Mouse (Mus musculus): ENCODE results near the gene Pnkp.
A peak's percentile ranks its signal among the peaks of the same experiment; 100 is the strongest.

Gene Pnkp

DNA sequence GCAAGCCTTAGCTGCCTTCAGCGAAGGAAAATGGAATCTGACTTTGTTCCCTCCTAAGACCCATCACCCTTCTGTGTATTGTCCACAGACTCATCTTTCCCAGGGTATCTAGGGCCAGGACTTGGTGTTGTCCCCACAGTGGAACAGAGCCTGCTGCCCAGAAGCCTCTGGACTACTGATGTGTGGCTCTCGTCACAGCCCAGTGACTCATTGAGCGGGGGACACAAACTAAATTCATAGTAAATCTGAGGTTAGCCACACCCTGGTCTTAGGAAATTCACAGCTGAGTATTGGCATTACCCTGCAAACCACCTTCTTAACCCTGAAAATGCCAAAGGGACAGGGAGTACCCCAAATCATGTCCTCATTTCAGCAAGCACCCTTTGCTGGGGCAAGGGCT, 30.2 kb upstream of the Pnkp start:
- DNase-seq (ENCODE audit: low spot score in 2 of 2) = no peak

DNA sequence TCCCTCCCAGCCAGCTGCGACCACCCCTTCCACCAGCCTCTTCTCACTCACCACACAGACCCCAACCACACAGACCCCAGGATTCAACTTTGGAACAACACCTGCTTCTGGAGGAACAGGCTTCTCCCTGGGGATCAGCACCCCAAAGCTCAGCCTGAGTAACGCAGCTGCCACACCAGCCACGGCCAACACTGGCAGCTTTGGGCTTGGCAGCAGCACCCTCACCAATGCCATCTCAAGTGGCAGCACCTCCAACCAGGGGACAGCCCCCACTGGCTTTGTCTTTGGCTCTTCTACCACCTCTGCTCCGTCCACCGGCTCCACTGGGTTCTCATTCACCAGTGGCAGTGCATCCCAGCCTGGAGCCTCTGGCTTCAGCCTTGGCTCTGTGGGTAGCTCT, 28.2 kb upstream of the Pnkp start:
- DNase-seq (ENCODE audit: low spot score in 2 of 2) = no peak

- DNase-seq (ENCODE audit: low spot score in 2 of 2) = no peak
These were observed 24.2 kb upstream of the Pnkp start for GRCm38 (mm10) chr7:44832763-44833162.

GRCm38 (mm10) chr7:44835373-44836015, 21.4 kb upstream of the Pnkp start:
- no peak for DNase-seq (ENCODE audit: low spot score in 2 of 2)

DNA sequence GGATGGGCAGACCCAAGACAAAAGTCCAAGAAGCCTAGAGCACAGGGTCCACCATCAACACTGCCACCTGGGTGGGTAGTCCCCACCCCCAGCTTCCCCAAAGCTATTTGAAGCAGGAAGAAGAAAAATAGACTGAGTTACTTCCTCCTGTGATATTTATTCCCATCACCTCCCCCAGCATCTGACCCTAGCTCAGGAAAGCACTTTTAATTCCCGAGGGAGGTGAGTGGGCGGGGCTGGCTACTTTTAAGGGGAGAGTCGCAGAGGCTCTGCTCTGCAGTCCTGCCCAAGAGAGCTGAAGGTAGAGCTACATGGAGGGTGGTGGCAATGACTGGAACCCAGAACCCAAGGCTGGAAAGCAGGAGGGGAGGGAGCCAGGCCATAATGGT, 20.9 kb upstream of the Pnkp start:
- no peak for DNase-seq (ENCODE audit: low spot score in 2 of 2)

DNA sequence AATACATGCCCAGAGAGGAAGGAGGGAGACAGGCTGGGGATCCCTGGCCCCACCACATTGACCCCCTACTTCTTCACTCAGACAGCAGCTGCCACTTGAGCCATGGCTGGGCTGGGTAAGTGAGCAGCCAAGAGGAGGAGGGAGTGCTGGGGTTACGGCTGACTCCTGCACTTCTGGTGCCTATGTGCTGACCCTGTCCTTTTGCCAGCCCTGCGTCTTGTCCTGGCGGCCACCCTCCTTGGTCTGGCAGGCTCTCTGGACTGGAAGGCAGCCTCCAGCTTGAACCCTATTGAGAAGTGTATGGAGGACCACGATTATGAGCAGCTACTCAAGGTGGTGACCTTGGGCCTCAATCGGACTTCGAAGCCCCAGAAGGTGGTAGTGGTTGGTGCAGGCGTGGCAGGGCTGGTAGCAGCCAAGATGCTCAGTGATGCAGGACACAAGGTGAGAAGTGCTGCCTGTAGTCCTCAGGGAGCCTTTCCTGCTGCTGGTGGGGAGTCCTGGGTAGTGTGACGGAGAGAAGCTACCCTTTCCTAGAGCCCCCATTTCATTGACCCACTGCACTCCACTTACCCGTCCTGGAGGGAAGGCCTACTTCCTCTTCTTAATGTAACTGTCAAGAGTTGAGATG, 20.4 kb upstream of the Pnkp start:
- DNase-seq (ENCODE audit: low spot score in 2 of 2) = no peak

DNA sequence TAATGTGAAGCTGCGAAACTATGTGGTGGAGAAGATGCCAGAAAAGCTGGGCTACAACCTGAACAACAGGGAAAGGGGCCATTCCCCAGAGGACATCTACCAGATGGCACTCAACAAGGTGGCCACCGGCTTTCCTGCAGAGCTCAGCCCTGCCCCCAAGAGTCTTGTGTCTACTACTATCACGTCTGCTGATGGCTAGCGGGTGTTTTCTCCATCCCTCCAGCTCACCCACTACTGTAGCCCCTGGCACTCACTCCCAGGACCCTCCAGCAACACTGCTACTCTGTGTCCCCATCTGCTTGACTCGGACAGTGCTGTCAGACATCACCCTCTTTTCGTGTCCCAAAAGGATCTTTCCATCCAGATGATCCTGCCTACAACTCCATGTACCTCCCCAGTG, 18.9 kb upstream of the Pnkp start:
- no peak for DNase-seq (ENCODE audit: low spot score in 2 of 2)

GRCm38 (mm10) chr7:44839171-44839490, 17.8 kb upstream of the Pnkp start:
- DNase-seq (ENCODE audit: low spot score in 2 of 2) = no peak

- DNase-seq (ENCODE audit: low spot score in 2 of 2) = no peak
These were observed 17.3 kb upstream of the Pnkp start for GRCm38 (mm10) chr7:44839491-44840191.

- no peak for DNase-seq (ENCODE audit: low spot score in 2 of 2)
These were observed 16.5 kb upstream of the Pnkp start for GRCm38 (mm10) chr7:44840426-44840825.

- DNase-seq (ENCODE audit: low spot score in 2 of 2) = no peak
These were observed 15.0 kb upstream of the Pnkp start for GRCm38 (mm10) chr7:44841825-44842463.

DNA sequence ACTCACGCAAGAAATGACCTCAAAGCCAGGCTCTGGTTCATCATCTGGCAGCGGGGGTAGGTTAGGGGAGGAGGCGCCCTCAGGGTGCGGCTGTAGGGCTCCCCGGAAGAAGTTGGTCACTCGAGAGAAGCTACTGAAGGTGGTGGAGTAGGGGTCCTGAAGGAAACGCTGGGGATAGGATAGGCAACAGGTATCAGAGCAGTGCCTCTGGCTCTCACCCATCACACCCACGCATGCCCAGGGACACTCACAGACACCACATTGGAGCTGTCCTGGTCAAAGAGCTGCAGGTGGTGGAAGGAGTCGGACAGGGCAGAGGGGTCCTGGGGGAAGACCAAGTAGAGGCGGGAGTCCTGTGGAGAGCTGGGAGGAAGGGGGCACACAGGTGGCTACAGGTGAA, 11.9 kb upstream of the Pnkp start:
- no peak for DNase-seq (ENCODE audit: low spot score in 2 of 2)

DNA sequence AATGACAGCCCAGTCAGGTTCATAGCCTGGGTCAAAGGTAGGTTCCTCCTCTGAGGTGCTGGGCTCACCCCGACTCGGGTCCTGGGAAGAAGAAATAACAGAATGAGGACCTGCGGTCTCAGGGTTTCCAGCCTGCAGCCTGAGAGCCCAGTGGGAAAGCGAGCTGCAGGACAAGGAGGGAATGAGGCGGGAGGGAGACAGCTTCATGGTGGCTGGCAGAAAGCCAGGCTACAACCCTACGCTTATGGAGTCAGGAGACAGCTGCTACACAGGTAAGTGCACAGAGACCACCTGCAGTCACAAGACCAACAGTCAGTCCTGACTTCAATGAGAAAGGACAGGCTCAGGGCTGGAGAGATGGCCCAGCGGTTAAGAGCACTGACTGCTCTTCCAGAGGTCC, 10.1 kb upstream of the Pnkp start:
- DNase-seq (ENCODE audit: low spot score in 2 of 2) = no peak

DNA sequence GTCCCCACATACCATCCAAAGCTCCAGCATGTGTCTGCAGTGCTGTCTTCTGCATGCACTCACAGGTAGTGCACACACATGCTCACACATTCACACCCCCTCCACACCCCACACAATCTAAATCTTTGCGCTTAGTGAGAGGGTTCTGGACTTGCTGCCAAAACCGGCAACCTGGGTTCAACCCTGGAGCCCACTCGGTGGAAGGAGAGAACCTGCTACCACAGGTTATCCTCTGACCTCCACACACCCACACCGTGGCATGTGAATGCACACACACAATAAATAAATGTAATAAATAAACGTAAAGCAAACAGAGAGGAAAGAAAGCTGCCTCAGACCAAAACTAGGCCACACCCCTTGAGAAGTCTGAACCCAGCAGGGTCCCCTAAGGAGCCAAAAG, 9.2 kb upstream of the Pnkp start:
- DNase-seq (ENCODE audit: low spot score in 2 of 2) = no peak

GRCm38 (mm10) chr7:44848561-44849415, 8.2 kb upstream of the Pnkp start, which contains the start of the genes Akt1s1 and Tbc1d17:
TSS of gene Akt1s1 (plus strand) at chr7:44848991.
TSS of gene Tbc1d17 (minus strand) at chr7:44849079.
- DNase-seq (ENCODE audit: low spot score in 2 of 2) = peak; percentile 99

- peak; percentile 74 to 79 for DNase-seq (ENCODE audit: low spot score in 2 of 2)
These were observed 7.4 kb upstream of the Pnkp start for GRCm38 (mm10) chr7:44849416-44850111.

DNA sequence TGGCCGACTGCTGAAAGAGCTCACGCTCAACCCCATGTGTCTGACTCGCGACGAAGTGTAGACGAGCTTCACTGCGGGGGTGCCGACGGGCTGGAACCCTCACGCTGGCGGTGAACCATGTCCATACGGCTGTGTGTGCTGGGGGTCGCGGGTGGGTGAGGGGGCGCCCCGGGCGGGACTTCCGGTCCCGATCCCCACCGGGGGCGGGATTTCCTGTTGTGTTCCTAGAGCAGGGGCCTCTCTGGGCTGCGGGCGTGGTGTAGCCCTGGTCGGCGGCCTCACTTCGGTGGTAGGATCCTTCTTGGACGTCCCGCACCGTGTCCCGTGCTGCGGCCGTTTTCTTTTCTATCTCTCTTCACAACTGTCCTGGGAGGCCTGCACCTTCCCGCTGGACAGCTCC, 6.8 kb upstream of the Pnkp start:
- DNase-seq (ENCODE audit: low spot score in 2 of 2) = no peak

DNA sequence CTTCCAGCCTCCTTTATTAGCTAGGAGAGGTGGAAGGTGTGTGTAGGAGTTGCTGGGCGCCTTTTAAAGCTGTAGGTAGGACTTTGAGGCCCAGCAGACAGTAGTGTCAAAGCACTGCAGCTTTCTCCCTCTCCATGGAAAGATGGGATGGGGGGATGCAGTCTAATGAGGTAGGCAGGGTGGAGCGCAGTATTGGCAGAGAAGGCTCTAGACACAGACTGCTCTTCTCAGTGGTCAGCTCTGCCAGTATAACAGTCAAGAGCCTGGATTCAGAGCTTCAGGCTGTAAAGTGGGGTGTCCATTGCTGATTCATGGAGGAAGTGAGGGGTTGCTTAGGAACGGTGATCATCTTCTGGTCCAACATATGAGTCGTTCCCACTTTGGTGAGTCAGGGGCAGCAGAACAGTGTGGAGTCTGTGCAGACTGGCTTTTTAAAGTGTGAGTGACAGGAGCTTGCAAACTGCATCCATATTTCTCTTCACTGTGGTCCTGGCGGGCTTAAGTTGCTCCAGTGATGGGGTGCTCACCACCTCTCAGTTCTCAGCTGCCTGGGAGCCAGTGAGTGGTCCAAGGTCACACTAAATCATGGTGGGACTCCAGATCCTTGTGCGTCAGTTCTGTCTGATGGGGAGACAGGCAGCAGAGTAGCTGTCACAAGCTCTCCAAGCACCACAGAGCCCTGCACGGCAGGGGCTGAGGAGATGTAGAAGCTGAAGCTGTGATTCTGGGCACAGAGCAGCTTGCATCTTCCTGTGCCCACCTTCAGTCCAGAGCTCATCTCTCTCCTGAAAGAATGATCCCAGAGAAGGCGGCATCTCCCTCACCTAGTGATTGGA, 5.9 kb upstream of the Pnkp start:
- DNase-seq (ENCODE audit: low spot score in 2 of 2) = no peak

GRCm38 (mm10) chr7:44851625-44852234, 5.2 kb upstream of the Pnkp start:
- DNase-seq (ENCODE audit: low spot score in 2 of 2) = no peak
